Mouse (Mus musculus) heart, embryonic 10.5 days (tissue): ENCODE results near the gene Tyw1. TPM values are rescaled to one million over a fixed set of nuclear protein-coding genes. Genes with fewer than 3 reads are reported as not detected.

Experiments used
- DNase-seq: peaks from one replicate; pipeline ENCODE4 v3.0.0-alpha.2; 2017; ENCODE audit warnings: low spot score
- H3K27ac ChIP-seq: fragments of 300-500 bp; sonication (generic); 2 replicates; pipeline ENCODE4 v1.5.1; 2016; ENCODE audit warnings: mild to moderate bottlenecking
- H3K27me3 ChIP-seq: fragments of 300-500 bp; sonication (generic); 2 replicates; pipeline ENCODE4 v1.6.1; 2016; ENCODE audit warnings: mild to moderate bottlenecking; ENCODE audit not compliant: poor library complexity, insufficient read depth, severe bottlenecking
- H3K36me3 ChIP-seq: fragments of 300-500 bp; sonication (generic); 2 replicates; pipeline ENCODE4 v1.6.1; 2016; ENCODE audit warnings: mild to moderate bottlenecking, moderate library complexity
- H3K4me1 ChIP-seq: fragments of 300-500 bp; sonication (generic); 2 replicates; pipeline ENCODE4 v1.6.1; 2016; ENCODE audit warnings: mild to moderate bottlenecking
- H3K4me3 ChIP-seq: fragments of 300-500 bp; sonication (generic); 2 replicates; pipeline ENCODE4 v1.5.1; 2016; ENCODE audit warnings: mild to moderate bottlenecking, moderate library complexity
- H3K9me3 ChIP-seq: fragments of 300-500 bp; sonication (generic); 2 replicates; pipeline ENCODE4 v1.6.1; 2016; ENCODE audit warnings: mild to moderate bottlenecking, moderate library complexity
- WGBS: fragments of 180-500 bp; shearing (Covaris S2); methylation state at CpG from one replicate; pipeline ENCODE4 v1.1.7; 2016; 5-methylcytosine and 5-hydroxymethylcytosine counted together
- polyA plus RNA-seq: library from polyadenylated mRNA; unstranded; fragments of >200 nt; fragmentation: Nextera tagmentation; extraction: Ambion mirVana; gene quantifications from 2 replicates; pipeline ENCODE4 v1.2.1, GENCODE M21; 2016

The Tyw1 gene
- polyA plus RNA-seq, 1 experiment from 2014 or later, result 25.2 TPM

DNA sequence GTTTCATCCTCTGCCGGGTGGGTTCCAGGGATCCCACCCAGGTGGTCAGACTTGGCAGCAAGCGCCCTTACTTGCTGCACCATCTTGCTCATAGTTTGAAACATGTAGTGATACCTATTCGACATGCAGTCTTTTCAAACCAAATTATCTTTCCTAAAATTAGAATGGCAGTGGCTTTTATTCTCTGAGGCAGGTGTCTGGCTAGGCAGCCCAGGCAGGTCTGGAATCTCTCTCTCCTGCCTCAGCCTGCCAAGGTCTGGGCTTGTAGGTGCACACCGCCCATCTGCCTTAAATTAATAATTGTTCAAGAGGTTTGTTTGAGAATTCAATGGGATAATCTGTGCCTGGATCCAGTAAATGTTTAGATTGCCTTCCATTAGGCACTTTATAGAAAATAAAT is 75.4 kb downstream of the Tyw1 start:
- H3K27me3 ChIP-seq, result no peaks in the 10 kb centered on the region
- no peak overlapping the region for H3K4me3 ChIP-seq
- H3K36me3 ChIP-seq, result peaks cover 26% of the 10 kb centered on the region
- no peaks in the 10 kb centered on the region for H3K9me3 ChIP-seq
- H3K27ac ChIP-seq, result no peak overlapping the region
- H3K4me1 ChIP-seq, result peaks cover 2% of the 10 kb centered on the region; the same call in 1 of the 2 replicates
- DNase-seq, result no peak
- 83% methylated on average over 4 of the region's 4 CpGs for WGBS

DNA sequence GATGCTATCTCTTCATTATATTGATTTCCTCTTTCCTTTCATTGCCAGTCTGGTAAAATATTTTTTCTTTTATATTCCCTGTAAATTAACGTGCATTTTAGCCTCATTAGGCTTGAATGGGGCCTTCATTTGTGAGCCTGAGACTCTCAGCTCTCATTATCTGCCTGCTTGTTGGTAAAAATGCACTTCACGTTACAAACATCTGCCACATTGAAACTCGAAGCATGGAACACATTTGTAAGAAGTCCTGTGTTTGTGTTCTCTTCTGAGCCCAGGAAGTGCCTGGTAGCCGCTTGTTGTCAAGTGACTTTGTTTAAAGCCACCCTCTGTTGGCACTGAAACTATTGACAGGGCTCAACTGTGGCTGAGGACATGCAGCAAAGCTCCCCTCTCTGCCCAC is 75.8 kb downstream of the Tyw1 start:
- Histone ChIP-seq H3K27me3 (no peaks in the 10 kb centered on the region), H3K27ac (no peak overlapping the region), H3K36me3 (peaks cover 27% of the 10 kb centered on the region), H3K4me3 (no peak overlapping the region), H3K4me1 (peaks cover 2% of the 10 kb centered on the region; the same call in 1 of the 2 replicates), H3K9me3 (no peaks in the 10 kb centered on the region)
- no peak for DNase-seq
- 82% methylated on average over 4 of the region's 4 CpGs for WGBS

DNA sequence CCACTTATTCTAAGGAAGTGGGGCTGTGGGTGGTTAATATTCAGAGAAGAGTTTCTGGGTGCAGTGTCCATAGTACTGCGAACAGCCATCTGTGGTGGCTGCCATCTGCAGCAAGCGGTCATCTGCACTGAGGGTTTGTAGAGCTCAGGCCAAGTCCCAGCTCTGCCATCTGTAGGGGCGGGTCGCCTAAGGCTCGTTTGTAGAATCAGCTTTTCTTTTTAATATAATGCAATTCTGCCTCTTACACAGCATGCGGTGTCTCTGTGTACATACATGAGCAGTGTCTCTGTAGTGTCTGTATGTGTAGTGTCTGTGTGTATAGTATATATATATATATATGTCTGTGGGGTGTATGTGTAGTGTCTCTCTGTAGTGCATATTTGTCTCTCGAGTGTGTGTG is 78.1 kb downstream of the Tyw1 start:
- Histone ChIP-seq H3K27ac (no peak overlapping the region), H3K27me3 (no peaks in the 10 kb centered on the region), H3K4me3 (no peak overlapping the region), H3K4me1 (peaks cover 2% of the 10 kb centered on the region; the same call in 1 of the 2 replicates), H3K36me3 (peaks cover 33% of the 10 kb centered on the region), H3K9me3 (no peaks in the 10 kb centered on the region)
- no peak for DNase-seq
- WGBS, result 90% methylated on average over 7 of the region's 7 CpGs

DNA sequence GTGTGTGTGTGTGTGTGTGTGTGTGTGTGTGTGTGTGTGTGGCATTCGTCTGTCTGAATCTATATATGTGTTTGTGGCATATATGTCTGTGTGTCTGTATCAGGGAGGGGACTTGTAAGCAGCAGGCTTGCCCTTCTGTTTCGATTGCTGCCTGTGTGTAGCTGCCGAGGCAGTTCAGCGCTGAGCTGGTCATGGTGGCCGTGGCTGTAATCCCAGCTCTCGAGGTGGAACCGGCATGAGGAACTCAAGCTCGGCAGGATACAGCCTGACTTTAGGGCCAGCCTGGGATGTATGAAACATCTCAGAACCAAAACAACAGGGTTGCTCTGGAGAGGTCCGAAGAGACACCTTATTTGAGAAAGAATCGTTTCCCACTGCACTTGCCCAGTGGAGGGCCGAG is 78.6 kb downstream of the Tyw1 start:
- Histone ChIP-seq H3K4me3 (no peak overlapping the region), H3K9me3 (no peaks in the 10 kb centered on the region), H3K4me1 (peaks cover 2% of the 10 kb centered on the region; the same call in 1 of the 2 replicates), H3K27me3 (no peaks in the 10 kb centered on the region), H3K36me3 (peaks cover 29% of the 10 kb centered on the region), H3K27ac (no peak overlapping the region)
- no peak for DNase-seq
- WGBS, result 92% methylated on average over 11 of the region's 11 CpGs

DNA sequence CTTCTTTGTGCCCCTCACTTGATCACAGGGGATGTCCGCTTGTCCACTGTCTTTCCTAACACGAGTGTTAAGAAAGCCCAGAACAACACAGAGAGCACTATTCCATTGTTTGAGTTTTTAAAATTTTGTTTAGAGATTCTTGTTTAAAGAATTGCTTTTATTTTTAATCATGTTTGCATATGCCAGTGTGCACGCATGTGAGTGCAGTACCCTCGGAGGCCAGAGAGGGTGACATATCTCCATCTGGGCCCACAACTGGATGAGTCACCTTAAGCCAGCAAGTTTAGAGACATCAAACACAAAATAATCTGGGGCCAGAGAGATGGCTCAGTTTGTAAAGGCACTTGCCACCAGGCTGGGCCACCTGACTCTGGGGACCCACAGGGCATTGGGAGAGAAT is 80.0 kb downstream of the Tyw1 start:
- no peak overlapping the region for H3K27ac ChIP-seq
- H3K4me3 ChIP-seq, result no peak overlapping the region
- H3K27me3 ChIP-seq, result no peaks in the 10 kb centered on the region
- H3K4me1 ChIP-seq, result peaks cover 2% of the 10 kb centered on the region; the same call in 1 of the 2 replicates
- WGBS, result 97% methylated on average over 4 of the region's 4 CpGs
- DNase-seq, result no peak
- H3K9me3 ChIP-seq, result no peaks in the 10 kb centered on the region
- H3K36me3 ChIP-seq, result peaks cover 38% of the 10 kb centered on the region

DNA sequence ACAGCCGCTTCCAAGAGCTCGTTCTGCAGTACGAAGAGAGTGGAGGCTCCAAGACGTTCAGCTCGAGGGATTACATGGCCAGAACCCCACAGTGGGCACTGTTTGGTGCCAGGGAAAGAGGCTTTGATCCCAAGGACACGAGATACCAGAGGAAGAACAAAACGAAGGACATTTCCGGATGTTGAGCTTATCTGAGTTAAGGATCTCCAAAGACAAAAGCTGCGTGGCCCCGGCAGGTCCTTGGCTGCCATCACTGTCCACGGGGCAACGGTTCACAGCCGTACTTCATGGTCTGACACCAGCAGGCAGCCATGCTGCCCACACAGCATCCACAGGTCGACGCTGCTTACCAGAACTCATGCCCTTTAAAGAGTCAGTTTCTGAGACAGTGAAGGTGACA is 85.2 kb downstream of the Tyw1 start:
- 90% methylated on average over 15 of the region's 15 CpGs for WGBS
- DNase-seq, result no peak
- no peak overlapping the region for H3K27ac ChIP-seq
- H3K36me3 ChIP-seq, result peaks cover 53% of the 10 kb centered on the region
- H3K27me3 ChIP-seq, result no peaks in the 10 kb centered on the region
- H3K4me1 ChIP-seq, result no peaks in the 10 kb centered on the region
- H3K4me3 ChIP-seq, result no peak overlapping the region
- H3K9me3 ChIP-seq, result no peaks in the 10 kb centered on the region; the same call in 1 of the 2 replicates

DNA sequence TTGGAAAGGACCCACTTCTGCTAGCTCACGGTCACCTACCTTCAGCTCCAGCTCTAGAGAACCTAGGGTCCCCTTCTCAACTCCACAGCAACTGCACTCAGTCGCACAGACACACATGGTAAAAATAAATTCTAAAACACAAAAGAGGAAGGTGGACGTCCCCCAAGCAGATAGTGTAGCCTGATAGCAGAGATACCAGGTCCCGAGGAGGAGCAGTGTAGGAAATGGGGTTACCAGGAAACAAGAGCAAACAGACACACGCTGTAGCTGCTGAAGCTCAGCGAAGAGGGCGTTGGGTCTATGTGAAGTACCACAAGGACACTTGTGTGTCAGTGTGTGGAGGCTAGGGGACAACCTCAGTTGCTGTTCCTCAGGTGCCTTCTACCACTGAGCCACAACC is 89.6 kb downstream of the Tyw1 start:
- peaks cover 31% of the 10 kb centered on the region for H3K36me3 ChIP-seq
- 79% methylated on average over 7 of the region's 7 CpGs for WGBS
- no peaks in the 10 kb centered on the region for H3K4me1 ChIP-seq
- DNase-seq, result no peak
- no peaks in the 10 kb centered on the region for H3K27me3 ChIP-seq
- H3K9me3 ChIP-seq, result no peaks in the 10 kb centered on the region; the same call in none of the 2 replicates
- H3K27ac ChIP-seq, result no peak overlapping the region
- no peak overlapping the region for H3K4me3 ChIP-seq

DNA sequence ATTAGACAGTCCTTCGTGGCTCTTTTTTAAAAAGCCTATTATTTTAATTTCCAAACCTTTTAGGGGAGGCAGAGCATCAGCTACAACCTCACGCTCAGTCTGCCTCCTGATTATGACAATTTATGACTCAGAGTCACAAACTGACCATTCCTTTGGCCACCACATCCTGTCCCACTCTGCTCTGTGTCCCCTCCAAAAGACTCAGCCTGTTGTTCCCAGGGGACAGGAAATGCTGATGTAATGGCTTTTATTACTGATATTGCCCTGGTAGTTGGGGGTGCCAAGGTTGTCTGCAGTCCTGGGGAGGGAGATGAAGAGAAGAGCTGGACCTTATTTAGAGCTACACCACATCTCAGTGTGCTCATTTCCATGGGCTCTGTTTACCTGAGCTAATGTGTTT is 90.5 kb downstream of the Tyw1 start:
- H3K27ac ChIP-seq, result no peak overlapping the region
- peaks cover 22% of the 10 kb centered on the region for H3K36me3 ChIP-seq
- no peaks in the 10 kb centered on the region for H3K27me3 ChIP-seq
- no peak overlapping the region for H3K4me3 ChIP-seq
- no peak for DNase-seq
- H3K4me1 ChIP-seq, result no peaks in the 10 kb centered on the region
- 93% methylated on average over 2 of the region's 2 CpGs for WGBS
- no peaks in the 10 kb centered on the region; the same call in none of the 2 replicates for H3K9me3 ChIP-seq

DNA sequence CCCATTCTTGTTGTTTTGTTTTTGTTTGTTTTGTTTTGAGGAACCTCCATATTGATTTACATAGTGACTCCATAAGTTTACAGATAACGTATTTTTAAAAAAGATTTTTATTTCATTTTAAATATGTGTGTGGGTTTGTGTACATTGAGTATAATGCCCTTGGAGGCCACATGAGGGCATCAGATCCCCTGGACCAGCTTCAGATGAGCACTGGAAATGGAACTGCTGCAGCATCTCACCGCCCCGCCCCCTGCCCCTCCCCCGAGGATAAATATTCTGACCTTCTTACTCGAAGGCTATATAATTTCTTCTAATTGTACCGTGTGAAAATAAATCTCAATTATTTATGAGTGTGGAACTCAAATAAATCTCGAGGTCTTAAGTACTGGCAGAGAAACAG is 99.8 kb downstream of the Tyw1 start:
- 53% methylated on average over 7 of the region's 7 CpGs for WGBS
- Histone ChIP-seq H3K27me3 (no peaks in the 10 kb centered on the region), H3K27ac (no peak overlapping the region), H3K36me3 (no peaks in the 10 kb centered on the region), H3K4me1 (no peaks in the 10 kb centered on the region), H3K9me3 (no peaks in the 10 kb centered on the region), H3K4me3 (no peak overlapping the region)
- DNase-seq, result no peak

DNA sequence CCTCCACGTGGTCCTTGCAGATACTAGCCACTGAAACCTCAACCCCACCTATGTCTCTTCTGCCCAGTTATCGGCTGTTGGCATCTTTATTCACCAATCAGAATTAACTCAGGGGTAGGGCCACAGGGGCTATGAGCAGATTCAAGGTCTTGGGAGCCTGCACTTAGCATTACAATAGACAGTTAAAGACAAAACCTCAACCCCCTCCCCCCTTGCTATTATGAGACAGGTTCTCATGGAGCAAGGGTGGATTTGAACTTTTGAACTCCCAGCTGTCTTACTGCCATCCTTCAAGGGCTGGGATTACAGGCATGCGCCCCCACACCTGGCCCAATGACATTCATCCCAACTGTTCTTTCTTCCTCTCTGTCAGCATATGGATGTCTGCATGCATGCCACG is 107.7 kb downstream of the Tyw1 start:
- no peak overlapping the region for H3K27ac ChIP-seq
- H3K27me3 ChIP-seq, result no peaks in the 10 kb centered on the region
- H3K4me1 ChIP-seq, result no peaks in the 10 kb centered on the region
- H3K9me3 ChIP-seq, result no peaks in the 10 kb centered on the region
- H3K4me3 ChIP-seq, result no peak overlapping the region
- H3K36me3 ChIP-seq, result no peaks in the 10 kb centered on the region
- 67% methylated on average over 4 of the region's 4 CpGs for WGBS
- DNase-seq, result no peak

DNA sequence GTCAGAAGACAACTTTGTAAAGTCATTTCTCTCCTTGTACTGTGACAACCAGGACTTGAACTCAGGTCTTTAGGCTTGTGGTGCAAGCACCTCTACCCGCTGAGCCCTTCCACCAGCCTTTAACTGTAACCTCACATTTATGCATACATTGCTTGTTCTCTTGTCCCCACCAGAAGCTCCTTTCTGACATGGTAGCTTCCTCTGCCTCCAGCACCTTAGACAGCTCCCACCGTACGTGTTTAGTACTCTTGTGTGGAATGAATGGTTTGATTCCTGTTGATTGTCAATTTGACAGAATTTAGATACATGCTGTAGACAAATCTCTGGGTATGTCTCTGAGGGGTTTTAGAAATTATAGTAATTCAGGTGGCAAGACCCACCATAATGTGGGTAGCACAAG is 108.4 kb downstream of the Tyw1 start:
- DNase-seq, result no peak
- no peak overlapping the region for H3K4me3 ChIP-seq
- WGBS, result 38% methylated on average over 3 of the region's 3 CpGs
- no peaks in the 10 kb centered on the region for H3K36me3 ChIP-seq
- no peaks in the 10 kb centered on the region for H3K27me3 ChIP-seq
- no peaks in the 10 kb centered on the region for H3K4me1 ChIP-seq
- no peaks in the 10 kb centered on the region for H3K9me3 ChIP-seq
- H3K27ac ChIP-seq, result no peak overlapping the region

DNA sequence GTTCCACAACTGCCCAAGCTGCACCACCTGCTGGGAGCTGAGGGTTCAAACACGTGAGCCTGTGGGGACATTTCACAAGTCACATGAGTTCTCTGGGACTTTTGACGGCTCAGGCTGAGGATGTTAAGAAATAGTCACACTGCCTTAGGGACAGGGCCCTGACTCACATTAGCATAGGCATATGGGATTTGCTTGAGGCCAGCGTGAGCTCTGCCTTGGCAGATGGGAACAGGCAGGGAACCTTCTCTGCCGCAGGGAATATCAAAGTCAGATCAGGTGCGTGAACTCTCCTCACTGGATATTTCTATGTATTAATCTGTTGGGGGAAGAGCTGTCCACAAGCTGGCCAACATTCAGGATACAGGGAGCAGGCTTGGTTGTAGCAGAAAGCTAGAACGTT is 112.8 kb downstream of the Tyw1 start:
- no peaks in the 10 kb centered on the region for H3K27me3 ChIP-seq
- no peak overlapping the region for H3K4me3 ChIP-seq
- no peak overlapping the region for H3K27ac ChIP-seq
- H3K36me3 ChIP-seq, result no peaks in the 10 kb centered on the region
- H3K4me1 ChIP-seq, result no peaks in the 10 kb centered on the region
- DNase-seq, result no peak
- no peaks in the 10 kb centered on the region for H3K9me3 ChIP-seq
- 75% methylated on average over 6 of the region's 6 CpGs for WGBS

DNA sequence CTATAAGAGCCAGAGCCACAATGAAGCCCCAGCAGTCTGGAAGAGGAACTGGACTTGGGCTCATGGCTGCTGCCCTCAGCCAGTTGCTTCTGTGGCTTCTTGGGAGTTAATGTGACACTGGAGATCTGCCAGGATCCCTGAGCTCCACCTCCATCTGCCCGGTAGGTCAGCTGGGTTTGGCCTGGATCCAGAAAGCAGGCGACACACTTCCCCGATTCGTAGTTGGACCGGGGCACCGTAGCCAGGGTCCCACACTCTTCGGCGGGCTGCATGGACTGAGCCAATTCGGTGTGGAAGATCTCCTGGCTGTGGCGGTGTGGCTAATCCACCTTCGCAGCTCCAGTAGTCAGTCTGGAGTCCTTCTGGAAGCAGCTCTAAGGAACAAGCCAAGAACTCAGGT is 113.8 kb downstream of the Tyw1 start, which contains the start of gene Caln1:
Caln1 (plus strand) TSS at position 219 of the 400 bp plus-strand sequence.
- no peak for DNase-seq
- 76% methylated on average over 11 of the region's 11 CpGs for WGBS
- no peak within 1 kb of the TSS for H3K27ac ChIP-seq
- H3K9me3 ChIP-seq, result no peaks in the 10 kb centered on the region
- H3K36me3 ChIP-seq, result no peaks in the 10 kb centered on the region
- H3K4me3 ChIP-seq, result no peak within 1 kb of the TSS
- H3K4me1 ChIP-seq, result no peaks in the 10 kb centered on the region
- H3K27me3 ChIP-seq, result no peaks in the 10 kb centered on the region

DNA sequence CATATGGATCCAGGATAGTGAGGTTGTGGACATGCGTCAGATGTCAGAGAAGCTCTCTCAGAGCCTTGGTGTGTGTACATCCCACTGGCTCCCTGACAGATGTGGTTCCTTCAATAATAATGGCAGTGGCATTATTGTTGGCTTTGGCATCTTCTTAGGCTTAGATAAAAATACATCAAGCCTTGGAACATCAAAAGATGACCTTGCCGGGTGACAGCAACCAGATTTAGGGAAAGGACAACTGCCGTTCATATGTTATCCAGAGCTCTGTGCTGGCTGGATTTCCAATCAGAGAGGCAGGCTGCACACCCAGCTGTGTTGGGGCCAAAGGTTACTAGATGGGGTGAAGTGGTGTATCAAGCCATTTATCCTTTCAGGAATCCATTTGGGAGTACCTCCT is 120.0 kb downstream of the Tyw1 start:
- Histone ChIP-seq H3K27ac (no peak overlapping the region), H3K4me1 (0 out of 2 replicates have a peak, but pooled peaks cover 3% of the 10 kb centered on the region), H3K27me3 (no peaks in the 10 kb centered on the region), H3K36me3 (no peaks in the 10 kb centered on the region), H3K9me3 (no peaks in the 10 kb centered on the region), H3K4me3 (no peak overlapping the region)
- no peak for DNase-seq
- WGBS, result 89% methylated on average over 3 of the region's 3 CpGs
